Mouse (Mus musculus): ENCODE measurements around the gene Hivep3. TPM values are rescaled to one million over a fixed set of nuclear protein-coding genes. Genes with fewer than 3 reads are reported as not detected.

Hivep3 gene
- total and polyA plus RNA-seq, 3 experiments, result 14.4 to 32.3 (median 21.2) TPM

- TF ChIP-seq MXI1 (IDR thresholded peaks at IDR 0.05; ENCODE audit: low read depth, low read length), result peak; percentile 84; the same call in 1 of the 2 replicates
- TF ChIP-seq CTCF (conservative IDR thresholded peaks at IDR 0.05 in 1 of 2, IDR thresholded peaks at IDR 0.05 in 1 of 2; ENCODE audit: low read depth in 2 of 2, low read length in 2 of 2), result no peak
- peak; percentile 100 for TF ChIP-seq JUN (IDR thresholded peaks at IDR 0.05; ENCODE audit: insufficient read depth, low read depth, low read length)
- peak; percentile 70; the same call in 1 of the 2 replicates for TF ChIP-seq CHD2 (IDR thresholded peaks at IDR 0.05; ENCODE audit: low read length)
- no peak for TF ChIP-seq ELF1 (IDR thresholded peaks at IDR 0.05; ENCODE audit: low read depth, low read length)
- TF ChIP-seq JUND (conservative IDR thresholded peaks at IDR 0.05; ENCODE audit: low read depth, low read length), result peak; percentile 100
- peak; percentile 91 for TF ChIP-seq MAZ (IDR thresholded peaks at IDR 0.05; ENCODE audit: low read depth, low read length)
- TF ChIP-seq USF2 (conservative IDR thresholded peaks at IDR 0.05; ENCODE audit: low read depth, low read length), result no peak
- peak; percentile 94 for TF ChIP-seq SIN3A (IDR thresholded peaks at IDR 0.05; ENCODE audit: low read length)
- TF ChIP-seq MAFK (IDR thresholded peaks at IDR 0.05; ENCODE audit: insufficient replicate concordance, low read length), result 0 out of 2 replicates have a peak, but pooled peaks have one; percentile 17
- no peak for TF ChIP-seq PAX5 (IDR thresholded peaks at IDR 0.05; ENCODE audit: low read length)
- peak; percentile 100 for TF ChIP-seq IRF4 (IDR thresholded peaks at IDR 0.05; ENCODE audit: low read depth, low read length)
Measured at GRCm38 (mm10) chr4:119784959-119785358, 51.4 kb downstream of the Hivep3 start (continued).

GRCm38 (mm10) chr4:119786307-119786706, 52.7 kb downstream of the Hivep3 start:
- no peaks in the 10 kb centered on the region for H3K27me3 ChIP-seq (replicated peaks)
- peaks cover 0 to 3% of the 10 kb centered on the region in 2 experiments for H3K36me3 ChIP-seq (replicated peaks in 1 of 2; ENCODE audit: control insufficient read depth in 1 of 2, insufficient read depth in 1 of 2, low read length in 1 of 2)
- no peaks in the 10 kb centered on the region for H3K79me2 ChIP-seq (replicated peaks; ENCODE audit: control insufficient read depth, extremely low read depth, insufficient read depth, poor library complexity, severe bottlenecking)
- H3K27ac ChIP-seq (ENCODE audit: insufficient read depth, low read depth), result peak overlapping the region; percentile 71
- TF ChIP-seq RAD21 (IDR thresholded peaks at IDR 0.05; ENCODE audit: low read depth, low read length) (no peak), JUN (IDR thresholded peaks at IDR 0.05; ENCODE audit: insufficient read depth, low read depth, low read length) (0 out of 2 replicates have a peak, but pooled peaks have one; percentile 2), USF2 (conservative IDR thresholded peaks at IDR 0.05; ENCODE audit: low read depth, low read length) (no peak), MEF2A (IDR thresholded peaks at IDR 0.05; ENCODE audit: borderline replicate concordance, low read depth, low read length) (peak; percentile 75; the same call in 1 of the 2 replicates), ETS1 (conservative IDR thresholded peaks at IDR 0.05; ENCODE audit: low read depth, low read length) (peak; percentile 50; the same call in 1 of the 2 replicates), ZNF384 (IDR thresholded peaks at IDR 0.05; ENCODE audit: low read depth, low read length) (no peak), USF1 (IDR thresholded peaks at IDR 0.05; ENCODE audit: low read depth, low read length) (no peak), PAX5 (IDR thresholded peaks at IDR 0.05; ENCODE audit: low read length) (no peak), UBTF (IDR thresholded peaks at IDR 0.05; ENCODE audit: low read depth, low read length) (no peak), TCF12 (IDR thresholded peaks at IDR 0.05; ENCODE audit: low read depth, low read length) (0 out of 2 replicates have a peak, but pooled peaks have one; percentile 10), MYC (IDR thresholded peaks at IDR 0.05; ENCODE audit: low read depth, low read length) (no peak), TBP (conservative IDR thresholded peaks at IDR 0.05; ENCODE audit: low read depth, low read length) (no peak), ELF1 (IDR thresholded peaks at IDR 0.05; ENCODE audit: low read depth, low read length) (no peak), CHD1 (IDR thresholded peaks at IDR 0.05; ENCODE audit: low read depth, low read length) (no peak), JUND (conservative IDR thresholded peaks at IDR 0.05; ENCODE audit: low read depth, low read length) (no peak), NELFE (IDR thresholded peaks at IDR 0.05; ENCODE audit: low read depth, low read length) (no peak), SIN3A (IDR thresholded peaks at IDR 0.05; ENCODE audit: low read length) (no peak), IRF4 (IDR thresholded peaks at IDR 0.05; ENCODE audit: low read depth, low read length) (0 out of 2 replicates have a peak, but pooled peaks have one; percentile 14), MAZ (IDR thresholded peaks at IDR 0.05; ENCODE audit: low read depth, low read length) (no peak), EP300 (IDR thresholded peaks at IDR 0.05; ENCODE audit: low read length) (peak; percentile 33; the same call in 1 of the 2 replicates), MXI1 (IDR thresholded peaks at IDR 0.05; ENCODE audit: low read depth, low read length) (no peak), BHLHE40 (IDR thresholded peaks at IDR 0.05; ENCODE audit: low read depth, low read length) (0 out of 2 replicates have a peak, but pooled peaks have one; percentile 16), ZKSCAN1 (IDR thresholded peaks at IDR 0.05; ENCODE audit: borderline replicate concordance, low read depth, low read length) (no peak)
- dilution Hi-C loops (cut with MboI; ENCODE audit: extremely low pct_ligation_motif_present, extremely low pct_unique_long_range_greater_than_20kb, low sequenced_read_pairs), result no loop called here
- no peak overlapping the region for H3K4me3 ChIP-seq (replicated peaks in 1 of 3; ENCODE audit: low read depth in 2 of 3, low read length in 2 of 3, poor library complexity in 1 of 3)
- H3K4me2 ChIP-seq (ENCODE audit: insufficient read depth, low read depth, poor library complexity, severe bottlenecking), result no peak overlapping the region
- peaks cover 2% of the 10 kb centered on the region for H3K9me3 ChIP-seq (replicated peaks; ENCODE audit: low read length)
- DNase-seq (ENCODE audit: extremely low read depth), result peak; percentile 58
- no peak overlapping the region for H3K9ac ChIP-seq (ENCODE audit: insufficient read depth, low read depth)
- in situ Hi-C loops (cut with MboI; ENCODE audit: low pct_ligation_motif_present, low pct_unique_long_range_greater_than_20kb, low sequenced_read_pairs), result no loop called here
- H3K4me1 ChIP-seq (ENCODE audit: control insufficient read depth in 1 of 2, insufficient read depth in 2 of 2), result peaks cover 33 to 63% of the 10 kb centered on the region in 2 experiments
